Mouse (Mus musculus): ENCODE data around the gene Ldb3. TPM values are rescaled to one million over a fixed set of nuclear protein-coding genes. Genes with fewer than 3 reads are reported as not detected.

Ldb3 gene
- polyA plus RNA-seq, 1 experiment from 2014 or later, result 2.7 TPM

DNA sequence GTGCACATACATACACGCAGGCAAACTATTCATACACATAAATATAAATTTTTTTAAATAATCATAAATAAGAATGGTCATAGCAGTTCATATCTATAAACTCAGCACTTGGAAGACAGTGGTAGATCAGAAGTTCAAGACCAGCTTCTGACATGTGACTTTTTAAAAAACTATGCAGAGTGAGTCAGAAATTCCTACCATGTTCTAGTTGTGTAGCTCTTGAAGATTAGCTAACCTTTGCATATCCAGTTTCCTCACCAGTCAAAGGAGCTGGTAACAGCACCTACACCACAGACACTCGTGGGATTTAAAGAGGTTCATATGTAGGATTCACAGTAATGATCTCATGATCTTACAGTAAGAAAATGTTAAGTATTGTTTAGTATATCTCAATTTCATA lies 95.8 kb downstream of the Ldb3 start:
- ATAC-seq (replicated peaks; ENCODE audit: low FRiP score) (no peak), DNase-seq (ENCODE audit: low spot score) (no peak)
- H3K9ac ChIP-seq (ENCODE audit: low read depth, low read length), result no peak overlapping the region
- WGBS, result 78% methylated on average over 2 of the region's 2 CpGs
- H3K4me1 ChIP-seq (replicated peaks; ENCODE audit: control insufficient read depth, insufficient read depth, low read length), result 0 out of 2 replicates have a peak, but pooled peaks cover 3% of the 10 kb centered on the region
- no peak overlapping the region for H3K4me3 ChIP-seq (ENCODE audit: low read depth, low read length)
- H3K9me3 ChIP-seq (ENCODE audit: control insufficient read depth, low read length), result no peaks in the 10 kb centered on the region
- H3K27ac ChIP-seq (ENCODE audit: low read depth, low read length), result no peak overlapping the region
- no peak overlapping the region for H3K4me2 ChIP-seq
- no peaks in the 10 kb centered on the region for H3K27me3 ChIP-seq (replicated peaks; ENCODE audit: control insufficient read depth, insufficient read depth, low read length)
- H3K36me3 ChIP-seq (ENCODE audit: control insufficient read depth, insufficient read depth, low read length), result no peaks in the 10 kb centered on the region

DNA sequence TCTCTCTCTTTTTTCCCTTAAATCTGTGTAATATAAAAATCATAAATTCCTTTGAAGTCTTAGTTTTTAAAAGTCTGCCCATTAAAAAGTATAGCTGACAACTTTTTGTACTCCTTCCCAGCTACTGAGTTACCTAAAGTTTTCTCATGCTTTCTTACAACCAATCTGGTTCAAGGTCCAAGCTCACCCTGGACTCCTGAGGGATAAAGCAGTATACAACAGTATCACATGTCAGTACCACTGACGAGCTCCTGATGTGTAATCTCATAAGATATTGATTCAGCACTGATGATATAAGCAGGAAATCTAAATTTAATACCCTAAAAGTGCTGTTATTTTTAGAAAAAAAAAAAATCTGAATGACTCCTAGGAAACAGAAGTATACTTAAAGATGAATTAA lies 97.5 kb downstream of the Ldb3 start:
- Histone ChIP-seq H3K36me3 (ENCODE audit: control insufficient read depth, insufficient read depth, low read length) (no peaks in the 10 kb centered on the region), H3K27ac (ENCODE audit: low read depth, low read length) (no peak overlapping the region), H3K4me2 (no peak overlapping the region), H3K9me3 (ENCODE audit: control insufficient read depth, low read length) (no peaks in the 10 kb centered on the region), H3K4me1 (replicated peaks; ENCODE audit: control insufficient read depth, insufficient read depth, low read length) (0 out of 2 replicates have a peak, but pooled peaks cover 3% of the 10 kb centered on the region), H3K27me3 (replicated peaks; ENCODE audit: control insufficient read depth, insufficient read depth, low read length) (no peaks in the 10 kb centered on the region), H3K9ac (ENCODE audit: low read depth, low read length) (no peak overlapping the region), H3K4me3 (ENCODE audit: low read depth, low read length) (no peak overlapping the region)
- no peak for ATAC-seq (replicated peaks; ENCODE audit: low FRiP score)
- 62% methylated on average over 1 of the region's 1 CpGs for WGBS
- DNase-seq (ENCODE audit: low spot score), result no peak

GRCm38 (mm10) chr14:34489928-34490327 lies 98.6 kb downstream of the Ldb3 start:
- no peak overlapping the region for H3K4me3 ChIP-seq (ENCODE audit: low read depth, low read length)
- no peak overlapping the region for H3K27ac ChIP-seq (ENCODE audit: low read depth, low read length)
- no peaks in the 10 kb centered on the region for H3K36me3 ChIP-seq (ENCODE audit: control insufficient read depth, insufficient read depth, low read length)
- DNase-seq (ENCODE audit: low spot score) (no peak), ATAC-seq (replicated peaks; ENCODE audit: low FRiP score) (no peak)
- H3K9ac ChIP-seq (ENCODE audit: low read depth, low read length), result no peak overlapping the region
- no peaks in the 10 kb centered on the region for H3K9me3 ChIP-seq (ENCODE audit: control insufficient read depth, low read length)
- H3K27me3 ChIP-seq (replicated peaks; ENCODE audit: control insufficient read depth, insufficient read depth, low read length), result no peaks in the 10 kb centered on the region
- WGBS, result 48% methylated on average over 2 of the region's 2 CpGs
- H3K4me2 ChIP-seq, result no peak overlapping the region
- no peaks in the 10 kb centered on the region for H3K4me1 ChIP-seq (replicated peaks; ENCODE audit: control insufficient read depth, insufficient read depth, low read length)

DNA sequence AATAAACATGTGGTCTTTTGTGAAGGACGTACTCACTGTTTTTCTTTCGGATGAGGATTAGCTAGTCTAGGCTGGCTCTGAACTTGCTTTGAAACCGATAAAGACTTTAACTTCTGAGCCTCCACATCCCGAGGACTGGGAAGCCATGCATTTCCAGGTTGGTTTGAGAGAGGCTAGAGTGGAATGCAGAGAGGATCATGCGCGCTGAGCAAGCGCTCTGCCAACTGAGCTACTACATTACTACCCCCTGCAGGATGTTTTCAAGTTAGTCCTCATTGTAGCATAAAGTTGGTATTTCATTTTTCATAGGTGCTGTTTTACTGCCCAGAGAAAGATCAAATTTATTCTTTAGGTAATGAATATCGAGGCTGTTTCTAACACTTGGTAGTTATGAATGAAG lies 102.3 kb downstream of the Ldb3 start:
- WGBS, result 64% methylated on average over 8 of the region's 8 CpGs
- no peaks in the 10 kb centered on the region for H3K9me3 ChIP-seq (ENCODE audit: control insufficient read depth, low read length)
- no peak overlapping the region for H3K27ac ChIP-seq (ENCODE audit: low read depth, low read length)
- no peaks in the 10 kb centered on the region for H3K4me1 ChIP-seq (replicated peaks; ENCODE audit: control insufficient read depth, insufficient read depth, low read length)
- no peak overlapping the region for H3K4me3 ChIP-seq (ENCODE audit: low read depth, low read length)
- DNase-seq (ENCODE audit: low spot score), result no peak
- no peaks in the 10 kb centered on the region for H3K27me3 ChIP-seq (replicated peaks; ENCODE audit: control insufficient read depth, insufficient read depth, low read length)
- H3K9ac ChIP-seq (ENCODE audit: low read depth, low read length), result no peak overlapping the region
- H3K4me2 ChIP-seq, result no peak overlapping the region
- no peaks in the 10 kb centered on the region for H3K36me3 ChIP-seq (ENCODE audit: control insufficient read depth, insufficient read depth, low read length)
- no peak for ATAC-seq (replicated peaks; ENCODE audit: low FRiP score)

GRCm38 (mm10) chr14:34483469-34484341 lies 104.8 kb downstream of the Ldb3 start:
- DNase-seq (ENCODE audit: low spot score) (no peak), ATAC-seq (replicated peaks; ENCODE audit: low FRiP score) (no peak)
- no peak overlapping the region for H3K4me2 ChIP-seq
- H3K4me3 ChIP-seq (ENCODE audit: low read depth, low read length), result no peak overlapping the region
- no peaks in the 10 kb centered on the region for H3K9me3 ChIP-seq (ENCODE audit: control insufficient read depth, low read length)
- H3K36me3 ChIP-seq (ENCODE audit: control insufficient read depth, insufficient read depth, low read length), result no peaks in the 10 kb centered on the region
- H3K27ac ChIP-seq (ENCODE audit: low read depth, low read length), result no peak overlapping the region
- no peaks in the 10 kb centered on the region for H3K4me1 ChIP-seq (replicated peaks; ENCODE audit: control insufficient read depth, insufficient read depth, low read length)
- WGBS, result 72% methylated on average over 6 of the region's 6 CpGs
- H3K9ac ChIP-seq (ENCODE audit: low read depth, low read length), result no peak overlapping the region
- H3K27me3 ChIP-seq (replicated peaks; ENCODE audit: control insufficient read depth, insufficient read depth, low read length), result no peaks in the 10 kb centered on the region

Other genes starting within 250 kb of the Ldb3 start
- 0.66 TPM in 1 of 2 replicates, not detected in the other for gene Fam25c, start 233.2 kb downstream of the Ldb3 start, polyA plus RNA-seq (2014; fragmentation: Nextera tagmentation; extraction: Ambion mirVana)
- gene Sncg, start 213.9 kb downstream of the Ldb3 start, polyA plus RNA-seq (2014; fragmentation: Nextera tagmentation; extraction: Ambion mirVana), result 1.6 and 1.8 TPM in 2 replicates
- 5.3 and 6.2 TPM in 2 replicates for gene Mmrn2, start 213.2 kb downstream of the Ldb3 start, polyA plus RNA-seq (2014; fragmentation: Nextera tagmentation; extraction: Ambion mirVana)
- 17.4 and 18.0 TPM in 2 replicates for gene Bmpr1a, start 85.3 kb downstream of the Ldb3 start, polyA plus RNA-seq (2014; fragmentation: Nextera tagmentation; extraction: Ambion mirVana)
- not detected in 2 replicates for gene 9230112D13Rik, start 65.9 kb downstream of the Ldb3 start, polyA plus RNA-seq (2014; fragmentation: Nextera tagmentation; extraction: Ambion mirVana)
- gene Opn4, start 11.5 kb upstream of the Ldb3 start, polyA plus RNA-seq (2014; fragmentation: Nextera tagmentation; extraction: Ambion mirVana), result not detected in 2 replicates
- 38.8 and 41.4 TPM in 2 replicates for gene Wapl, start 85.2 kb upstream of the Ldb3 start, polyA plus RNA-seq (2014; fragmentation: Nextera tagmentation; extraction: Ambion mirVana)
- gene Grid1, start 231.4 kb upstream of the Ldb3 start, polyA plus RNA-seq (2014; fragmentation: Nextera tagmentation; extraction: Ambion mirVana), result 0.25 and 0.43 TPM in 2 replicates